Mouse (Mus musculus): Measurements from ENCODE around the gene Lrrc8c. TPM values are rescaled to one million over a fixed set of nuclear protein-coding genes. Genes with fewer than 3 reads are reported as not detected.

The Lrrc8c gene
- polyA plus RNA-seq, 1 experiment = 9.2 TPM

- H3K4me1 ChIP-seq (ENCODE audit: control insufficient read depth, insufficient read depth, low read length) = no peaks in the 10 kb centered on the region; the same call in 1 of the 2 replicates
- no peak overlapping the region for H3K4me3 ChIP-seq (replicated peaks; ENCODE audit: control insufficient read depth, low read depth, low read length)
- H3K27ac ChIP-seq (ENCODE audit: control insufficient read depth, insufficient read depth, low read depth, low read length, poor library complexity) = no peak overlapping the region
- WGBS = 91% methylated on average over 4 of the region's 4 CpGs
- no peak for TF ChIP-seq POLR2A (IDR thresholded peaks at IDR 0.05; ENCODE audit: borderline replicate concordance, control insufficient read depth, low read depth, low read length)
- no peak for TF ChIP-seq CTCF (IDR thresholded peaks at IDR 0.05; ENCODE audit: control insufficient read depth, insufficient read depth, low read length)
These were observed 27.9 kb downstream of the Lrrc8c start for GRCm38 (mm10) chr5:105547115-105547514.

- Histone ChIP-seq H3K4me3 (replicated peaks; ENCODE audit: control insufficient read depth, low read depth, low read length) (no peak overlapping the region), H3K27ac (ENCODE audit: control insufficient read depth, insufficient read depth, low read depth, low read length, poor library complexity) (no peak overlapping the region), H3K4me1 (ENCODE audit: control insufficient read depth, insufficient read depth, low read length) (no peaks in the 10 kb centered on the region; the same call in 1 of the 2 replicates)
- no peak for TF ChIP-seq POLR2A (IDR thresholded peaks at IDR 0.05; ENCODE audit: borderline replicate concordance, control insufficient read depth, low read depth, low read length)
- no peak for TF ChIP-seq CTCF (IDR thresholded peaks at IDR 0.05; ENCODE audit: control insufficient read depth, insufficient read depth, low read length)
- 3% methylated on average over 1 of the region's 1 CpGs for WGBS
These were observed 32.6 kb downstream of the Lrrc8c start for GRCm38 (mm10) chr5:105551808-105552207.

GRCm38 (mm10) chr5:105556291-105556690, 37.1 kb downstream of the Lrrc8c start:
- WGBS = 80% methylated on average over 6 of the region's 6 CpGs
- TF ChIP-seq CTCF (IDR thresholded peaks at IDR 0.05; ENCODE audit: control insufficient read depth, insufficient read depth, low read length) = no peak
- no peak for TF ChIP-seq POLR2A (IDR thresholded peaks at IDR 0.05; ENCODE audit: borderline replicate concordance, control insufficient read depth, low read depth, low read length)
- no peak overlapping the region for H3K4me3 ChIP-seq (replicated peaks; ENCODE audit: control insufficient read depth, low read depth, low read length)
- H3K27ac ChIP-seq (ENCODE audit: control insufficient read depth, insufficient read depth, low read depth, low read length, poor library complexity) = no peak overlapping the region
- peaks cover 4% of the 10 kb centered on the region for H3K4me1 ChIP-seq (ENCODE audit: control insufficient read depth, insufficient read depth, low read length)

- TF ChIP-seq CTCF (IDR thresholded peaks at IDR 0.05; ENCODE audit: control insufficient read depth, insufficient read depth, low read length) (no peak), POLR2A (IDR thresholded peaks at IDR 0.05; ENCODE audit: borderline replicate concordance, control insufficient read depth, low read depth, low read length) (no peak)
- 98% methylated on average over 3 of the region's 3 CpGs for WGBS
- Histone ChIP-seq H3K27ac (ENCODE audit: control insufficient read depth, insufficient read depth, low read depth, low read length, poor library complexity) (no peak overlapping the region), H3K4me1 (ENCODE audit: control insufficient read depth, insufficient read depth, low read length) (peaks cover 4% of the 10 kb centered on the region), H3K4me3 (replicated peaks; ENCODE audit: control insufficient read depth, low read depth, low read length) (no peak overlapping the region)
These were observed 38.2 kb downstream of the Lrrc8c start for GRCm38 (mm10) chr5:105557346-105557745.

GRCm38 (mm10) chr5:105557777-105558240, 38.6 kb downstream of the Lrrc8c start:
- TF ChIP-seq POLR2A (IDR thresholded peaks at IDR 0.05; ENCODE audit: borderline replicate concordance, control insufficient read depth, low read depth, low read length) (no peak), CTCF (IDR thresholded peaks at IDR 0.05; ENCODE audit: control insufficient read depth, insufficient read depth, low read length) (no peak)
- 73% methylated on average over 4 of the region's 4 CpGs for WGBS
- H3K27ac ChIP-seq (ENCODE audit: control insufficient read depth, insufficient read depth, low read depth, low read length, poor library complexity) = no peak overlapping the region
- no peak overlapping the region for H3K4me3 ChIP-seq (replicated peaks; ENCODE audit: control insufficient read depth, low read depth, low read length)
- peaks cover 4% of the 10 kb centered on the region for H3K4me1 ChIP-seq (ENCODE audit: control insufficient read depth, insufficient read depth, low read length)

GRCm38 (mm10) chr5:105558517-105558916, 39.3 kb downstream of the Lrrc8c start:
- H3K4me1 ChIP-seq (ENCODE audit: control insufficient read depth, insufficient read depth, low read length) = peaks cover 4% of the 10 kb centered on the region
- peak overlapping the region; percentile 59; the same call in 1 of the 2 replicates for H3K27ac ChIP-seq (ENCODE audit: control insufficient read depth, insufficient read depth, low read depth, low read length, poor library complexity)
- WGBS = 61% methylated on average over 4 of the region's 4 CpGs
- TF ChIP-seq POLR2A (IDR thresholded peaks at IDR 0.05; ENCODE audit: borderline replicate concordance, control insufficient read depth, low read depth, low read length) (no peak), CTCF (IDR thresholded peaks at IDR 0.05; ENCODE audit: control insufficient read depth, insufficient read depth, low read length) (no peak)
- H3K4me3 ChIP-seq (replicated peaks; ENCODE audit: control insufficient read depth, low read depth, low read length) = peak overlapping the region; percentile 5

- Histone ChIP-seq H3K4me1 (ENCODE audit: control insufficient read depth, insufficient read depth, low read length) (peaks cover 8% of the 10 kb centered on the region), H3K27ac (ENCODE audit: control insufficient read depth, insufficient read depth, low read depth, low read length, poor library complexity) (no peak overlapping the region), H3K4me3 (replicated peaks; ENCODE audit: control insufficient read depth, low read depth, low read length) (no peak overlapping the region)
- no peak for TF ChIP-seq CTCF (IDR thresholded peaks at IDR 0.05; ENCODE audit: control insufficient read depth, insufficient read depth, low read length)
- no peak for TF ChIP-seq POLR2A (IDR thresholded peaks at IDR 0.05; ENCODE audit: borderline replicate concordance, control insufficient read depth, low read depth, low read length)
These were observed 42.7 kb downstream of the Lrrc8c start for GRCm38 (mm10) chr5:105561926-105562325.

GRCm38 (mm10) chr5:105564761-105565160, 45.6 kb downstream of the Lrrc8c start:
- no peak for TF ChIP-seq CTCF (IDR thresholded peaks at IDR 0.05; ENCODE audit: control insufficient read depth, insufficient read depth, low read length)
- no peak for TF ChIP-seq POLR2A (IDR thresholded peaks at IDR 0.05; ENCODE audit: borderline replicate concordance, control insufficient read depth, low read depth, low read length)
- WGBS = 69% methylated on average over 4 of the region's 4 CpGs
- Histone ChIP-seq H3K27ac (ENCODE audit: control insufficient read depth, insufficient read depth, low read depth, low read length, poor library complexity) (no peak overlapping the region), H3K4me3 (replicated peaks; ENCODE audit: control insufficient read depth, low read depth, low read length) (no peak overlapping the region), H3K4me1 (ENCODE audit: control insufficient read depth, insufficient read depth, low read length) (peaks cover 5% of the 10 kb centered on the region; the same call in 1 of the 2 replicates)

GRCm38 (mm10) chr5:105565824-105566223, 46.6 kb downstream of the Lrrc8c start:
- H3K27ac ChIP-seq (ENCODE audit: control insufficient read depth, insufficient read depth, low read depth, low read length, poor library complexity) = peak overlapping the region; percentile 39
- peaks cover 5% of the 10 kb centered on the region; the same call in 1 of the 2 replicates for H3K4me1 ChIP-seq (ENCODE audit: control insufficient read depth, insufficient read depth, low read length)
- WGBS = 60% methylated on average over 4 of the region's 4 CpGs
- H3K4me3 ChIP-seq (replicated peaks; ENCODE audit: control insufficient read depth, low read depth, low read length) = no peak overlapping the region
- TF ChIP-seq CTCF (IDR thresholded peaks at IDR 0.05; ENCODE audit: control insufficient read depth, insufficient read depth, low read length) = no peak
- TF ChIP-seq POLR2A (IDR thresholded peaks at IDR 0.05; ENCODE audit: borderline replicate concordance, control insufficient read depth, low read depth, low read length) = no peak

All from bone marrow, adult 2 months (tissue).